Mouse (Mus musculus): ENCODE data around the gene Tppp. TPM values are rescaled to one million over a fixed set of nuclear protein-coding genes. Genes with fewer than 3 reads are reported as not detected.
"Not testable (repeated sequence)": the region's sequence is repeated elsewhere in the genome, so short reads cannot be mapped to it uniquely, and the experiment has no call there.

Tppp gene
- total RNA-seq, 4 experiments from 2014 or later = 243 to 278 (median 268) TPM

- DNase-seq (ENCODE audit: low spot score in 2 of 2) = no peak
These were observed 16.2 kb downstream of the Tppp start for GRCm38 (mm10) chr13:74025151-74026081.

- DNase-seq (ENCODE audit: low spot score in 2 of 2) = no peak
These were observed 17.0 kb downstream of the Tppp start for GRCm38 (mm10) chr13:74026215-74026614.

DNA sequence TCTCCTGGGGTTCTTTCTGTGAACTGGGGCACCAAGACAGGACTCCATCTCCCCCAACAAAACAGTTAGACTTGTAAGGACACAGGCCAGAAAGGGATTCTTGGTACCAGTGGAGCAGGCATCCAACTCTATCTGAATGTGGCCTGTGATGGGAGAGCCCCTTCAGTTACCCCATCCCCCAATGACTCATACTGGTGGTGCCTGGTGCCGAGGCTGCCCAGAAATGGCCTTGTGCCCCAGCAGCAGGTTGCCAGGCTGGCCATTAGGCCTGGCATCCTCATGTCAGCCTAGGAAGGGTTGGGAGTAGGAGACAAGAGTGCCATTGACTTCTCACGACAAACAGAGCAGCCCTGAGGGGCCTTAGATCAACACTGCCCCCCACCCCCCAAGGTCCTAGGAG, 18.9 kb downstream of the Tppp start:
- DNase-seq (ENCODE audit: low spot score in 2 of 2) = peak; percentile 51 to 72

DNA sequence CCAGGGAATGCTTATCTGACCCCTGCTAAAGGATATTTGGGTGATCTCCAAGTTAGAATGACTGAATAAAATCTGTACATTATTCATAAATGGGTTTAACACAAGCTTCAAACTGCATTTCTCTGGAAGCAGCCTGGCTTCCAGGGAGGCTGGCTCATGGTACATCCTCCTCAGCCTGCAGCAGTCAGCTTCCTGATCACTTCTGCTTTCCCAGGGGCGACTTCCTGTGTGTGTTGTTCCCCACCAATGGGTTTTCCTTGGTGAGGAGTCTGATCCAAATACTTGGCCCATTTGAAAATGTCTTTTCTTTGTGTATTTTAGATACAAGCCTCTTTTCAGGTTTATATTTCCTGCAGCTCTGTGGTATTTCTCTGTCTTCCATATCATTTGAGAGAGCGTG, 19.8 kb downstream of the Tppp start:
- no peak for DNase-seq (ENCODE audit: low spot score in 2 of 2)

DNA sequence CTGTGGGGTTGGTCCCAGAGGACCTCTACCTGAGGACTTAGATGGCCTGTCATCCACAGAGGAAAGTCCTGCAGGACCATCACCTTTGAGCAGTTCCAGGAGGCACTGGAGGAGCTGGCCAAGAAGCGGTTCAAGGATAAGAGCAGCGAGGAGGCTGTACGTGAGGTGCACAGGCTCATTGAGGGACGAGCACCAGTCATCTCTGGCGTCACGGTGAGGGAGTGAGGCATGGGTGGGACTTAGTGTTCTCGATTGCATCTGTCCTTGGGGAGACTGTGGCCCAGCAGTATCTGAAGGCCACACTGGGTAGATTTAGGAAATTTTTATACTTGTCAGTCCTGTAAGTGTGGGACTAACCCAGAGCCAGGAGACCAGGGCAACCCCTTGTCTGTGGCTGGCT, 21.5 kb downstream of the Tppp start:
- DNase-seq (ENCODE audit: low spot score in 2 of 2) = no peak

- no peak for DNase-seq (ENCODE audit: low spot score in 2 of 2)
These were observed 21.9 kb downstream of the Tppp start for GRCm38 (mm10) chr13:74031133-74031532.

DNA sequence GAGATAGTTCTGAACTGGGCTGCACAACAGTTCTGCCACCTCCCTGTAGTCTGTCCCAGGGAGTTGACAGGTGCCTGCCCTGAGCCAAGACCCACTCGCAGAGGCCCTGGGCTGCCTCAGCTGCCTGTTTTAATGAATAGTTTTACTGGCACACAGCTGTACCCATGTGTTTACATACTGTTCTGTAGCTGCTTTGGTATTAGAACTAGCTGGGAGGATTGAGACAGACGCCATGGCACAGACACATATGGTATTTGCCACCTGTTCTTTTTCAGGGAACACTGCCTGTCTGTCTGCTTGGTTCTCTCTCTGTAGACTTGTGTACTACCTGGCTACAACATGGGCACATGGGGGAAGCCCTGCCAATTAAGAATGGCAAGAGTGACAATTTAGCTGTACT, 25.5 kb downstream of the Tppp start:
- DNase-seq (ENCODE audit: low spot score in 2 of 2) = peak; percentile 53 to 76

DNA sequence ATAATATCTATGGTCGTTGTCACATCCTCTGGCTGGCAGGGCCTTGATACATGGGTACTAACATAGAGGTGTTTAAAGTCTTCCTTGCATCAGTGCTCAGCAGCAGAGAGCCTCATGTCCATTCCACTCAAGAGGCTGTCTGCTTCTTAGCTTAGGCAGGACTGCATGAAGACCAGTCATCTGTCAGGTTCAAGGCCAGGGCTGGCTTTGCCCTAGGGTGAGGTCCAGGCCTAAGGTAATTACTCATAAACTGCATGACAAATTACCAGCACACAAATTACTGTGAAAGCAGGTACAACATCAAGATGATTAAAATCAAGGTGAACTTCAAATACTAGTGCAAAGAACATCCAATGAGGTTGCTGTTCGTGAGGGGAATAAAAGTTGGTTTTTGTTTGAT, 26.6 kb downstream of the Tppp start:
- no peak for DNase-seq (ENCODE audit: low spot score in 2 of 2)

DNA sequence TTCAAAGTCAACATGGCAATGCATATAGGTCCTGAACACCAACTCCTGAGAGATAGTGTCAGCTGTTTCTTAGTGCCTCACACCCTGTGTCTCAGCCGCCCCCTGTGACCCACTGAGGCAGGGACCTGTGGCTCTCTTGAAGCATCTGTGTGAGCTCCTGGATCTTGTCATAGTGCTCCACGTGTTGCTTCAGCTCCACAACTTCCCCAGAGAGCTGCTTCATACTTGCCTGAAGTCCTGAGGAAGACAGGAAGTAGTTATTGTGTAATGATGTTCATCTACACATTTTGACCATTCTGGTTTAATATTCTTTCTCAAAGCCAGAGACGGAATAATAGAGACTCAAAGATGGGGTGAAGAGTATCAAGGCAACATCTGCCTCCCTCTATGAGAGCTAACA, 30.7 kb downstream of the Tppp start:
- no peak for DNase-seq (ENCODE audit: low spot score in 2 of 2)

DNA sequence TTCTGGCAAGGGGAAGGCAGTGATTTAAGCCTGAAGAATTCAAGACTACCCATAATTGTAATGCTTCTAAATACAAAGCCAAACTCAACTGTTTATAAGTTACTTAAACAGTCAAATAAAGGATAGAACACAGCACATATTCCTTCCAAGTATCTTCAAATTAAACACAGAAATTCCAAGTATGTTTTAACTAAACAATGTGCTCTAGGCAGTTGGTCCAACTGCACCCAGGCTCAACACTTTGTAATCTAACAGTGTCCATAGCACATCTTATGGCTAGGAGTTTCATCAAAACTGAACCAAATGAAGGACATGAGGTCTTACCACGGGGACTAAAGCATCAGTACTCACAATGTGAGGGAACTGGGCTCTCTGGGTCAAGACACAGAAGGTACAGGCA, 47.0 kb downstream of the Tppp start:
- DNase-seq (ENCODE audit: low spot score in 2 of 2) = no peak

GRCm38 (mm10) chr13:74058081-74058480, 48.9 kb downstream of the Tppp start:
- DNase-seq (ENCODE audit: low spot score in 2 of 2) = no peak

DNA sequence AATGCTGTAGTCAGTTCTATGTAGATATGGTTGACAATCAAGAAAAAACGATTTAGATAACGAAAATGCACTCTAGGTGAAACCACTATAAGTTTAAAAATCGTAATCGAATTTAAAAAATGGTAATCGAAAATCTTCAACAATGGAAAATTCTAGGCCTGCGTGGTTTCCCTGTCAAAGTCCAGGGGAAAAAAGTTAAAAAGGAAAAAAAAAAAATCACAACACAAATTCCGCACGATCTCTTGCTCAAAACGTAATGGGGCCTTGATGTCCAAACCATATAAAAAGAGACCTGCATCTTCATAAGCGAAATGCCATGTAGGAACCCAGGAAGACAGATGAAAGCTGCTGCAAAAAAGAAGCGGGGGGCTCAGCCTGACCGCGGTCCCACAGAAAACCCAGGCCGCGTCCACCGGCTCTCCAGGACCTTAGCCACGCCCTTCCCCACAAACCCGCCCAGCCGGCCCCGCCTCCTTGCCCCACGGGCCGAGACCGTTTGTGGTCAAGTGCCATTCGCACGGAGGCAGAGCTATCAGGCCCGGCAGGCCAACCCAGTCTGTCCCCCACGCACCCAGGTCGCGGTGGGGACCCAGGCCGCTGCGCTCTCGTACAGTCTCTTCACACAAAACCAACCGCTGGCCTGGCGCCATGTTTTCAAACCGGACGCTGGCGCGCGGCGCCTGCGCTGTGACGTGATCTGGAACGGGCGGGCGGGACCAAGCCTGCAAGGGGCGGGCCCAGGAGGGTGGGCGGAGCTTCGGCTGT, 52.6 kb downstream of the Tppp start, which contains the start of gene Cep72:
TSS of gene Cep72 (minus strand) at position 687 of the 765 bp plus-strand sequence.
- DNase-seq (ENCODE audit: low spot score in 2 of 2) = peak; percentile 68 to 82

DNA sequence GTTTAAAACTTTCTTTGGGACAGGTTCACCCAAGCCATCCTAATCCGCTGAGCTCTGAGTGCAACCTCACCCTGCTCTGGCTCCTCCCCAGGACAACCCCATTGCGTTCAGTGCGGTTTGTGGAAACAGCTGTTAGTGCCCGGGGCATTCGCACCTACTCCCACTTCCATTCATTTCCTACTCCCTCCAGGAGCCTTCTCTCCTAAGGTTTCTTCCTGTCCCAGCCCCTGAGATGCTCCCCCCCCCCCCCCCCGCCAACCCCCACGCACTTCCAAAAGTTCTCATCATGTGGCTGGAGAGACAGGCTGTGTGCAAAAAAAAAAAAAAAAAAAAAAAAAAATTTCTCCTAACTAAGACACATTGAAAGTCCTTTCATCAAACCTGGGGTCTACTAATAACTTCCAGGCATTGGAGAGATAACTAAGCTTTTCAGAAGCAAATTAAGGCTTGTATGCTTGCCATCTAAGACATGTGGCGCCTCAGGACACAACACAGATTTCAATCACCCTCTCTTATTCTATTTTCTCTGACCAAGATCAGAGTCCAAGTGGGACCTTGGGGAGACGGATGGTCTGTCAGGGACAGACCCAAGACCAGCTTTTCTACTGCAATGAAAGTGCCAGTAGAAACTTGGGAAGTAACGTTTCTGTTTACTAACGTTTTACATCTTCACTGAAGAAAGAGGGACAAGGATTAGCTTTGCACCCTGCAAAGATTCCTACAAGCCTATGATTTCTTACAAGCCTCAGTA, 53.3 kb downstream of the Tppp start:
- DNase-seq (ENCODE audit: low spot score in 2 of 2) = no peak

GRCm38 (mm10) chr13:74063340-74064050, 54.3 kb downstream of the Tppp start:
- DNase-seq (ENCODE audit: low spot score in 2 of 2) = no peak

DNA sequence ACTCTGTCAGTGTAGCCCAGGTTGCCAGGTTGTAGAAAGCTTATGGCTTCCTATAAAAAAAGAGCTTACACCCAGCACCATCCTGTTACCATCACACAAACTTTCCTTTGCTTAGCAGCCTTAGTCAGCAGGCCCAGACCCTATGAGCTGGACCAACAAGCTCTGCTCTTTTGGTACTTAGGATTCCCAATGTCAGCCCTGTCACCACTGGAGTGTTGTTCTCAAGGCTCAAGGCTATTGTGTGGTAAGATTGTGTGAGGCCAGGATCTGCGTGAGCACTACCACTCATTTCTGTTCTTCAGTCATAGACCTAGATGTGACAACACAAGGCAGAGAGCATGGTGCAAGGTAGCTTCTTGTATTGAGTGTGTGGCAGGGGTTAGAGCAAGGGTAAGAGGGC, 57.4 kb downstream of the Tppp start:
- DNase-seq (ENCODE audit: low spot score in 2 of 2) = no peak

GRCm38 (mm10) chr13:74071244-74071643, 62.0 kb downstream of the Tppp start:
- not testable (repeated sequence) for DNase-seq (ENCODE audit: low spot score in 2 of 2)

DNA sequence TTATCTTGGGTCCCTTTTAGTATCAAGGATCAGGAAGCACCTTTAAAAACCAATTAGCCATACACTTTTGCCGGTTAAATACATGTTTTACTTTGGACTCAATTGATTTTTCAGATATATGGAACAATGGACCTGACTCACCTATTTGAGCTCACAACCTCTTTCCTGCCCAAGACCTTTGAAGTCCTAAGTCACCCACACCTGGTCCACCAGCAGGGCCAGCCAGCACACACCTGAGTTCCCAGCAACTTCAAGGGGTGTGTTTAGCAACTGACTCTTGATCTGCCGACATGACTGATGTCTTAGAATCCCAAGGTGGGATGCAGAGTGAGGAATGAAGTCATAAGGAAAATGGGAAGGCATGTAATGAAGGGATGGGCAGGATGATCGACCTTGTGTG, 62.5 kb downstream of the Tppp start:
- no peak for DNase-seq (ENCODE audit: low spot score in 2 of 2)

- DNase-seq (ENCODE audit: low spot score in 2 of 2) = no peak
These were observed 64.2 kb downstream of the Tppp start for GRCm38 (mm10) chr13:74073369-74073768.

All from layer of hippocampus, adult 8-10 months (tissue).